Mouse (Mus musculus): ENCODE data around the gene Hist1h1t. TPM values are rescaled to one million over a fixed set of nuclear protein-coding genes. Genes with fewer than 3 reads are reported as not detected.

Hist1h1t gene
- total RNA-seq, 1 experiment from 2014 or later: not detected

GRCm38 (mm10) chr13:23745381-23746161 lies 50.0 kb downstream of the Hist1h1t start, which contains the start of gene Hist1h3c:
TSS of gene Hist1h3c (minus strand) at chr13:23745602.
- ATAC-seq (replicated peaks; ENCODE audit: insufficient number of reproducible peaks, low FRiP score, low TSS enrichment, poor library complexity, severe bottlenecking): 0 out of 2 replicates have a peak, but pooled peaks have one; percentile 51

Other genes starting within 250 kb of the Hist1h1t start
- gene Btn1a1, start 229.9 kb upstream of the Hist1h1t start, total RNA-seq (2017): not detected in 3 replicates
- not detected in 3 replicates for gene Btn2a2, start 207.0 kb upstream of the Hist1h1t start, total RNA-seq (2017)
- 24.5 to 149 TPM (median 46.4 TPM) in 3 replicates for gene Hist1h4h, start 164.8 kb upstream of the Hist1h1t start, total RNA-seq (2017)
- 1.4 to 11.6 TPM in 2 of 3 replicates, not detected in the other for gene Hist1h2af, start 161.9 kb upstream of the Hist1h1t start, total RNA-seq (2017)
- not detected in 3 replicates for gene Hist1h3g, start 160.4 kb upstream of the Hist1h1t start, total RNA-seq (2017)
- gene Hist1h2bh, start 152.4 kb upstream of the Hist1h1t start, total RNA-seq (2017): 0.21 to 4.4 TPM (median 2.1 TPM) in 3 replicates
- 0.53 to 21.8 TPM (median 16.4 TPM) in 3 replicates for gene Hist1h3f, start 151.8 kb upstream of the Hist1h1t start, total RNA-seq (2017)
- gene Hist1h4f, start 144.2 kb upstream of the Hist1h1t start, total RNA-seq (2017): 42.2 to 123 TPM (median 49.9 TPM) in 3 replicates
- 16.3 to 25.9 TPM (median 21.9 TPM) in 3 replicates for gene Hist1h1d, start 142.6 kb upstream of the Hist1h1t start, total RNA-seq (2017)
- 12.4 to 48.1 TPM (median 39.4 TPM) in 3 replicates for gene Hist1h3e, start 133.4 kb upstream of the Hist1h1t start, total RNA-seq (2017)
- 6.1 to 28.4 TPM (median 15.0 TPM) in 3 replicates for gene Hist1h2ae, start 124.6 kb upstream of the Hist1h1t start, total RNA-seq (2017)
- gene Hist1h2bg, start 124.4 kb upstream of the Hist1h1t start, total RNA-seq (2017): 86.4 to 193 TPM (median 86.9 TPM) in 3 replicates
- gene Hist1h2bf, start 121.6 kb upstream of the Hist1h1t start, total RNA-seq (2017): 19.2 to 51.4 TPM (median 45.4 TPM) in 3 replicates
- 1.5 to 92.8 TPM (median 16.7 TPM) in 3 replicates for gene Hist1h2ad, start 121.4 kb upstream of the Hist1h1t start, total RNA-seq (2017)
- gene Hist1h3d, start 120.1 kb upstream of the Hist1h1t start, total RNA-seq (2017): 1.5 to 3.3 TPM (median 2.1 TPM) in 3 replicates
- gene Hist1h4d, start 114.2 kb upstream of the Hist1h1t start, total RNA-seq (2017): 78.9 to 170 TPM (median 90.0 TPM) in 3 replicates
- gene Hist1h2be, start 74.7 kb upstream of the Hist1h1t start, total RNA-seq (2017): 13.1 to 35.9 TPM (median 14.5 TPM) in 3 replicates
- 81.6 to 216 TPM (median 97.2 TPM) in 3 replicates for gene Hist1h1e, start 73.3 kb upstream of the Hist1h1t start, total RNA-seq (2017)
- 5.0 to 8.9 TPM (median 8.3 TPM) in 3 replicates for gene Hist1h2ac, start 11.9 kb upstream of the Hist1h1t start, total RNA-seq (2017)
- gene Hist1h2bc, start 11.6 kb upstream of the Hist1h1t start, total RNA-seq (2017): 28.7 to 101 TPM (median 49.7 TPM) in 3 replicates
- 82.1 to 150 TPM (median 93.5 TPM) in 3 replicates for gene Hist1h4c, start 2.6 kb downstream of the Hist1h1t start, total RNA-seq (2017)
- 90.6 to 170 TPM (median 150 TPM) in 3 replicates for gene Hfe, start 15.0 kb downstream of the Hist1h1t start, total RNA-seq (2017)
- 589 to 739 TPM (median 677 TPM) in 3 replicates for gene Hist1h1c, start 43.0 kb downstream of the Hist1h1t start, total RNA-seq (2017)
- 6.8 TPM in 1 of 3 replicates, not detected in the others for gene Hist1h3c, start 49.8 kb downstream of the Hist1h1t start, total RNA-seq (2017)
- 151 to 300 TPM (median 178 TPM) in 3 replicates for gene Hist1h2bb, start 50.9 kb downstream of the Hist1h1t start, total RNA-seq (2017)
- gene Hist1h2ab, start 55.3 kb downstream of the Hist1h1t start, total RNA-seq (2017): 64.3 to 74.6 TPM in 2 of 3 replicates, not detected in the other
- gene Hist1h3b, start 56.5 kb downstream of the Hist1h1t start, total RNA-seq (2017): 9.7 TPM in 1 of 3 replicates, not detected in the others
- 10.8 to 62.1 TPM (median 12.1 TPM) in 3 replicates for gene Hist1h4b, start 61.2 kb downstream of the Hist1h1t start, total RNA-seq (2017)
- gene Hist1h4a, start 65.4 kb downstream of the Hist1h1t start, total RNA-seq (2017): 43.2 to 186 TPM (median 59.3 TPM) in 3 replicates
- gene Hist1h3a, start 66.6 kb downstream of the Hist1h1t start, total RNA-seq (2017): 4.6 to 86.2 TPM (median 18.3 TPM) in 3 replicates
- gene Hist1h1a, start 67.9 kb downstream of the Hist1h1t start, total RNA-seq (2017): 55.4 to 86.3 TPM (median 64.8 TPM) in 3 replicates
- not detected in 3 replicates for gene Trim38, start 74.1 kb downstream of the Hist1h1t start, total RNA-seq (2017)
- not detected in 3 replicates for gene Slc17a2, start 111.2 kb downstream of the Hist1h1t start, total RNA-seq (2017)
- gene Slc17a3, start 143.6 kb downstream of the Hist1h1t start, total RNA-seq (2017): not detected in 3 replicates
- gene Slc17a1, start 171.9 kb downstream of the Hist1h1t start, total RNA-seq (2017): not detected in 3 replicates
- gene Slc17a4, start 219.2 kb downstream of the Hist1h1t start, total RNA-seq (2017): not detected in 3 replicates
- gene Hist1h2ba, start 238.3 kb downstream of the Hist1h1t start, total RNA-seq (2017): not detected in 3 replicates
- gene Hist1h2aa, start 238.6 kb downstream of the Hist1h1t start, total RNA-seq (2017): not detected in 3 replicates